Mouse (Mus musculus) gastrocnemius, postnatal 10 days (tissue): Measurements from ENCODE around the gene Slamf9. TPM values are rescaled to one million over a fixed set of nuclear protein-coding genes. Genes with fewer than 3 reads are reported as not detected.
A peak's percentile ranks its signal among the peaks of the same experiment; 100 is the strongest.

ENCODE experiments used
- DNase-seq: peaks from one replicate; pipeline ENCODE4 v3.0.0; 2021; ENCODE audit warnings: mixed read lengths
- total RNA-seq, 2 experiments: library from RNA; stranded (reverse); gene quantifications; 2 replicates each; pipeline ENCODE4 v1.2.3; 2021

Slamf9 gene
- total RNA-seq, 2 experiments from 2014 or later: 0.42 to 0.72 TPM

- peak; percentile 95 for DNase-seq
Measured at GRCm38 (mm10) chr1:172490261-172490661, 15.1 kb downstream of the Slamf9 start.

DNA sequence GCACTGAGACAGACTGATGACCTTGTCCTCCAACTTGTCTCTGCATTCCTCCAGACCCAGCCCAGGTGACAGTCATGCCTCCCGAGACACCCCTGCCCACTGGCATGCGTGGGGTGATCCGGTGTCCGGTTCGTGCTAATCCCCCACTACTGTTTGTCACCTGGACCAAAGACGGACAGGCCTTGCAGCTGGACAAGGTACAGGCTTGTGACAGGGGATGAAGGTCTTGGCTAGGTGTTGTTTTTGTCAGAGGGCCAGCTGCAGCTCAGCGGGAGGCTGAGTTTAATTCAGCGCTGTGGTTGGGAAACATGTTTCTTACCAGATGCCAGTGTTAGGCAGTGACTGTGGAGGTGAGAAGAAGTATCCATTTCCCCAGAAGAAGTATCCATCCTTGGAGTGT, 16.9 kb downstream of the Slamf9 start:
- DNase-seq: no peak

DNA sequence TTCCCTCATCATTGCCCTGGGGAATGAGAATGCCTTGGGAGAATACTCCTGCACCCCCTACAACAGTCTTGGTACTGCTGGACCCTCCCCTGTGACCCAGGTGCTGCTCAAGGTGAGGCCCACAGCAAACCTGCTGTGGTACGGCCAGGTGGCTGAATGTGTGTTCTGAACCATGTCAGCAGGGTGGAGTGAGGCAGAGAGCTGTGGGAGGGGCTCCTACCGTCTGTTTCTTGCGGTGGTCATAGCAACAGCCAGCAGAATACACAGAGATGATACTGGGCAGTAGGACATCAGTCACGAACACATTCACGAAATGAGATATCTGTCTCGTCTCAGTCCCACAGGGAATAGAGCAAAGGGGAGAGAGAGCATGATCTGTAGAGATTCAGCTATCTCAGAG, 18.4 kb downstream of the Slamf9 start:
- no peak for DNase-seq

- no peak for DNase-seq
Measured at GRCm38 (mm10) chr1:172496030-172496429, 20.9 kb downstream of the Slamf9 start.

- DNase-seq: no peak
Measured at GRCm38 (mm10) chr1:172497428-172497827, 22.3 kb downstream of the Slamf9 start.

DNA sequence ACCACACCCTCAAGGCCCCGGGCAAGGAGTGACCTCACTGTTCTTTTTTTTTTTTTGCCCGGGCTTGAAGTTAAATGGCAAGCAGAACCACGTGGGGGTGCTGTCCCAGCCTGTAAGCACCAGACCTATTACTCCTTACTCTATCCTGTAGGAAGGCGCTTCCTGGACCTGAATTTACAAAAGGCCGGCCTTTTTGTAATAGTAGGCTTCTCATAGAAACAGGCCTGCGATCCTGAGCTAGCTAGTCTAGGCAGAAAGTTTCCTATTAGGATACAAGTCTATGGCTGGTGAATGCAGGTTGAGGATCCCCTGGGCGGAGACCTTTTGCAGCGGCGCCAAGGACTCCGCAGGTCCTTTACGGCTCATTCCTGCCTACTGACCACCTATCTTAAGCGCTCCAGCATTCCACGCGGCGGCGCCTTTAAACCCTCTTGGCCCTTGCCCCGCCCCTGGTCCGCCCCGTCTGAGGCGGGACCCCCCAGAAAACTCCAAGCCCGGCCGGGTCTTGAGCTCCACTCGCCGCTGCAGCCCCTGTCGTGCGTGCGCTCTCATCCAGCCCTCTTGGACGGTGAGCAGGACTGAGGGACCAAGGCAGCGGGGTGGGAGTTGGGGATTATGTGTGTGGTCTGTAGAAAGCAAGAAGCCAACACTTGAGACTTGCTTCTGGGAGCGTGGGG, 24.7 kb downstream of the Slamf9 start, which contains the start of gene Tagln2:
TSS of gene Tagln2 (plus strand) at position 283 of the 677 bp plus-strand sequence.
- peak; percentile 83 for DNase-seq

- DNase-seq: peak; percentile 68
Measured at GRCm38 (mm10) chr1:172500451-172501370, 25.6 kb downstream of the Slamf9 start.

GRCm38 (mm10) chr1:172501371-172502144, 26.4 kb downstream of the Slamf9 start:
- DNase-seq: peak; percentile 58

DNA sequence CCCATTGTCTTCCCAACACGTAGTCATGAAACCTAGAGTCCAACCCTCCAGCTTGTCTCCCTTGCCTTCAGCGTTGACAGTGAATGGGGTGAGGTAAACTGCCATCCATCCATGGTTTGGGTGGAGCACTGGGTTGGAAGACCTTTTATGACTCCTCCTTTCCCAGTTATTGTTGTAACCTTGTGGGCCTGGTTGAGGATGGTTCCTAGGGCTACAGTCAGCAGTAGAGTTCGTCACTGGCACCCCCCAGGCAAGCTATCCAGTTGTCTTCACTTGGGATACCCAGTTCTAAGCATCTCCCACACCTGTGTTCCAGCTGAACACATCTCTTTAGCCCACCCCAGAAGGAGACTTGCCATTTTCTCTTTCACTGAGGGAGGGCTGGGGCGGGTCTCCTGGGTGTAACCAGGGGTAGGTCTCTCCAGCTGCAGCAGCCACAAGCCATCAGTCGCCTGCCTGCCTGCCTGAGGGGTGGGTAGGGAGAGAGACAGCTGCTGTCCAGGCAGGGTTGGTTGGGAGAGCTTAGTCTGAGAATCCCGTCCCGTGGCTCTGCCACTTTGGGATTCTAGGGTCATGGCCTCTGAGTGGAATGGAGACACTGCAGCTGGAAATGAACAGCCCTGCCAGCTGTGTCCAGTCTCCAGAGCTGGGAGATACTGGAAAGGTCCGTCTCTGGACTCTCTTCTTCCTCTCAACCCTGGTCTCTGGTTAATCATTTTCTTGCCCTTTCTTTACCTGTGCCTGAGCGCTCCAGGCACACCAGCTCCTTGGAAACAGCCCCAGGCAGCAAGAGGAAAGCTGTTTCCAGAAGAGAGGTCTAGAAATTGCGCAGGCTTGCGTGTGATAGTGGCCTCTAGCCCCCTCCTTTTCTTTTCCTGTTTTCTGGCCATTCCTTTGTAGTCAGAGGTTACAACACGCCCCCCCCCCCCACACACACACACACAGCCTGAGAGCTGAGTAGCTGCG, 27.3 kb downstream of the Slamf9 start:
- DNase-seq: no peak

GRCm38 (mm10) chr1:172503111-172503997, 28.2 kb downstream of the Slamf9 start:
- DNase-seq: peak; percentile 61

DNA sequence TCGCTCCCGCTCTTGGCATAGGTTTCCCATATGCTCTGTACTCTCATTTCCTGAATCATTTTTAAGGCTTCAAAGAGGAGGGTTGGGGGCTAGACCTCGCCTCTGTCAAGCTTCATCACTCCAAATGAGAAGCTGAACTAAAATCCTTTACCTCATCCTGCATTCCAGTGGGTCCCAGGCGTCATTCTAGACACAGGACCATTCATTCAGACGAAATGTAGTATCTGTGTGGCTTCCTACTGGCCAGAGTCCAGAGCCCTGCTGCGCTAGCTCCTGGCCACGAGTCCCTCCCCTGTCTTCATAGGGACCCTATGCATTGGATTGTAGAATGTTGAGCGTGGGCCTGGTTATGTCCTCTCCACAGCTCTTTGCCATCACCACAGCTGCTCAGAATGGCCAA, 29.6 kb downstream of the Slamf9 start:
- DNase-seq: no peak

GRCm38 (mm10) chr1:172507001-172507400, 31.8 kb downstream of the Slamf9 start:
- no peak for DNase-seq

DNA sequence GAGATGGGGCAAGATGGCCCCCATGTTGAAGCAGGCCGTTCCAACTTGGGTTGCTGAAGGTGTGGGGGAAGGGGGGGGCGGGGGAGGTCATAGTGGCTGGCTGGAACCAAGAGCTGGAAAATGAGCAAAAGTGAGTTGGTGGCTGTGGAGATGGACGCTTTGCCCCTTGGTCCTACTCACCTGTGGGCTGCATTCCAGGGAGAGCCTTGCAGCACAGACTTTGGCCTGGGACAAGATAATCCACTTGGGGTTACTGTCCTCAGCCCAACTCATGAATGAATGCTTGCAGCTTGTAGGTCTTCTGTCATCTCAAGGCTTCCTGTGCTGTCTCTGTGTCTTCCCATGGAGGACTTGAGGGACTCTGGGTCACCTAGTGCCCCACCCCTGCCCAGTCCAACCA, 32.5 kb downstream of the Slamf9 start:
- DNase-seq: no peak

- DNase-seq: no peak
Measured at GRCm38 (mm10) chr1:172508172-172508571, 33.0 kb downstream of the Slamf9 start.

- no peak for DNase-seq
Measured at GRCm38 (mm10) chr1:172509235-172509634, 34.1 kb downstream of the Slamf9 start.

GRCm38 (mm10) chr1:172509983-172510382, 34.8 kb downstream of the Slamf9 start:
- no peak for DNase-seq

- no peak for DNase-seq
Measured at GRCm38 (mm10) chr1:172510421-172510972, 35.3 kb downstream of the Slamf9 start.

DNA sequence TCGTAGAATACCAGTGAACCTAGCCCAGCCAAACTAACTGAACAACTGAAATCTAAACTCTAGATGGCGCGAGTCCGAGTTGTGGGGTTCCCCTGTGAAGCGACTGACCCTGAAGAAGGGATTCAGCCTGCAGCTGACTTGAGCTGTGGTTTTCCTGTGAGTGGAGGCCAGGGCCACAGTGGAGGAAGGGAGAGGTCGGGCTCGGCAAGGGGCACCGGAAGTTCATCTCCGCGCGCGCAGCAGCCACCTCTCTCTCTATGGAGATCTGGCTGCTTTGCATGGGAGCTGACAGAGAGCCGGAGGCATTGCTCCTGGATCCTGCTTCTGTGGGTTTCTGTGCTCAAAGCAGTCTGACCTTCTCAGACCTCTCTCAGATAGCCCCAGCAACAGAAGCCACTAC, 37.8 kb downstream of the Slamf9 start:
- DNase-seq: peak; percentile 43

- DNase-seq: no peak
Measured at GRCm38 (mm10) chr1:172513525-172514212, 38.5 kb downstream of the Slamf9 start.
